Mouse (Mus musculus) CH12.LX (cell line): ENCODE data around the gene Cfap97d1. TPM values are rescaled to one million over a fixed set of nuclear protein-coding genes. Genes with fewer than 3 reads are reported as not detected.
"Not testable (repeated sequence)": the region's sequence is repeated elsewhere in the genome, so short reads cannot be mapped to it uniquely, and the experiment has no call there.

Source experiments
- DNase-seq: peaks from one replicate; pipeline ENCODE4 v3.0.0-alpha.2; 2013; ENCODE audit errors: extremely low read depth
- H3K27ac ChIP-seq: 2 replicates; pipeline ENCODE4 v1.5.1; 2012; ENCODE audit warnings: low read depth, mild to moderate bottlenecking, control low read depth, moderate library complexity; ENCODE audit not compliant: insufficient read depth
- H3K27me3 ChIP-seq: replicated peaks from 2 replicates; pipeline ENCODE3; 2012; ENCODE audit warnings: inconsistent platforms
- H3K36me3 ChIP-seq, 2 experiments: replicated peaks in 1 of 2; 2 replicates each; pipeline versions ENCODE3 to v1.6.1; 2012; ENCODE audit warnings: inconsistent platforms in 1 of 2, low read length in 1 of 2, mild to moderate bottlenecking in 1 of 2, mixed read lengths in 1 of 2, moderate library complexity in 1 of 2; ENCODE audit not compliant: control insufficient read depth in 1 of 2, insufficient read depth in 1 of 2
- H3K4me1 ChIP-seq, 2 experiments: 2 replicates each; pipeline ENCODE4 v1.6.1; 2012; ENCODE audit warnings: inconsistent platforms in 1 of 2, moderate library complexity in 1 of 2; ENCODE audit not compliant: insufficient read depth in 2 of 2, control insufficient read depth in 1 of 2
- H3K4me2 ChIP-seq: 2 replicates; pipeline ENCODE4 v1.6.1; 2012; ENCODE audit warnings: low read depth, mild to moderate bottlenecking, control low read depth; ENCODE audit not compliant: poor library complexity, insufficient read depth, severe bottlenecking
- H3K4me3 ChIP-seq, 3 experiments: fragments of 150-350 bp in 1 of 3; sonication (generic) in 1 of 3; replicated peaks in 1 of 3; 2 replicates each; pipeline versions ENCODE3 to v1.5.1; 2011 to 2012; ENCODE audit warnings: low read depth in 2 of 3, low read length in 2 of 3, mild to moderate bottlenecking in 2 of 3, moderate library complexity in 2 of 3, control low read depth in 1 of 3, improper control_type of control experiment in 1 of 3, inconsistent platforms in 1 of 3, mixed read lengths in 1 of 3; ENCODE audit not compliant: poor library complexity in 1 of 3
- H3K79me2 ChIP-seq: replicated peaks from 2 replicates; pipeline ENCODE4 v1.6.1; 2012; ENCODE audit warnings: mild to moderate bottlenecking, moderate library complexity; ENCODE audit not compliant: control insufficient read depth, poor library complexity, insufficient read depth, severe bottlenecking; ENCODE audit errors: extremely low read depth
- H3K9ac ChIP-seq: 2 replicates; pipeline ENCODE4 v1.6.1; 2012; ENCODE audit warnings: low read depth, mild to moderate bottlenecking, control low read depth, moderate library complexity; ENCODE audit not compliant: insufficient read depth
- H3K9me3 ChIP-seq: replicated peaks from 2 replicates; pipeline ENCODE3; 2012; ENCODE audit warnings: low read length, inconsistent platforms, mixed read lengths
- CTCF ChIP-seq, 2 experiments: IDR thresholded peaks in 1 of 2; conservative IDR thresholded peaks in 1 of 2; 2 replicates each; pipeline ENCODE4 v1.5.1; 2011 to 2012; ENCODE audit warnings: low read depth in 2 of 2, low read length in 2 of 2, improper control_type of control experiment in 1 of 2, inconsistent platforms in 1 of 2, mild to moderate bottlenecking in 1 of 2, moderate library complexity in 1 of 2
- ELF1 ChIP-seq: IDR thresholded peaks from 2 replicates; pipeline ENCODE4 v1.6.1; 2014; ENCODE audit warnings: low read depth, mild to moderate bottlenecking, inconsistent platforms, low read length, improper control_type of control experiment
- EP300 ChIP-seq: IDR thresholded peaks from 2 replicates; pipeline ENCODE4 v1.6.1; 2011; ENCODE audit warnings: low read length, improper control_type of control experiment
- ETS1 ChIP-seq: conservative IDR thresholded peaks from 2 replicates; pipeline ENCODE4 v1.6.1; 2012; ENCODE audit warnings: low read depth, mild to moderate bottlenecking, inconsistent platforms, low read length, improper control_type of control experiment, moderate library complexity
- IRF4 ChIP-seq: IDR thresholded peaks from 2 replicates; pipeline ENCODE4 v1.6.1; 2014; ENCODE audit warnings: low read depth, mild to moderate bottlenecking, inconsistent platforms, low read length, improper control_type of control experiment
- JUN ChIP-seq: IDR thresholded peaks from 2 replicates; pipeline ENCODE4 v1.6.1; 2011; ENCODE audit warnings: low read depth, mild to moderate bottlenecking, low read length, improper control_type of control experiment, moderate library complexity; ENCODE audit not compliant: insufficient read depth
- MAZ ChIP-seq: IDR thresholded peaks from 2 replicates; pipeline ENCODE4 v1.6.1; 2012; ENCODE audit warnings: low read depth, mild to moderate bottlenecking, inconsistent platforms, low read length, improper control_type of control experiment, moderate library complexity
- MEF2A ChIP-seq: IDR thresholded peaks from 2 replicates; pipeline ENCODE4 v1.6.1; 2014; ENCODE audit warnings: low read depth, mild to moderate bottlenecking, inconsistent platforms, low read length, improper control_type of control experiment, borderline replicate concordance
- MXI1 ChIP-seq: IDR thresholded peaks from 2 replicates; pipeline ENCODE4 v1.6.1; 2011; ENCODE audit warnings: mild to moderate bottlenecking, low read depth, low read length, improper control_type of control experiment
- MYC ChIP-seq: IDR thresholded peaks from 2 replicates; pipeline ENCODE4 v1.6.1; 2011; ENCODE audit warnings: low read depth, mild to moderate bottlenecking, improper control_type of control experiment, low read length
- NELFE ChIP-seq: IDR thresholded peaks from 2 replicates; pipeline ENCODE4 v1.6.1; 2011; ENCODE audit warnings: low read depth, low read length, improper control_type of control experiment
- NRF1 ChIP-seq: IDR thresholded peaks from 2 replicates; pipeline ENCODE4 v1.6.1; 2014; ENCODE audit warnings: low read depth, mild to moderate bottlenecking, inconsistent platforms, low read length, improper control_type of control experiment, moderate library complexity
- RAD21 ChIP-seq: IDR thresholded peaks from 2 replicates; pipeline ENCODE4 v1.6.1; 2011; ENCODE audit warnings: low read depth, mild to moderate bottlenecking, low read length, improper control_type of control experiment, moderate library complexity
- SIN3A ChIP-seq: IDR thresholded peaks from 2 replicates; pipeline ENCODE4 v1.6.1; 2012; ENCODE audit warnings: low read length, improper control_type of control experiment, inconsistent platforms
- SMC3 ChIP-seq: IDR thresholded peaks from 2 replicates; pipeline ENCODE4 v1.6.1; 2011; ENCODE audit warnings: low read depth, low read length, improper control_type of control experiment
- TBP ChIP-seq: conservative IDR thresholded peaks from 2 replicates; pipeline ENCODE4 v1.6.1; 2011; ENCODE audit warnings: low read depth, low read length, improper control_type of control experiment
- TCF12 ChIP-seq: IDR thresholded peaks from 2 replicates; pipeline ENCODE4 v1.6.1; 2014; ENCODE audit warnings: low read depth, mild to moderate bottlenecking, inconsistent platforms, low read length, improper control_type of control experiment
- USF1 ChIP-seq: IDR thresholded peaks from 2 replicates; pipeline ENCODE4 v1.6.1; 2014; ENCODE audit warnings: low read depth, mild to moderate bottlenecking, inconsistent platforms, low read length, improper control_type of control experiment
- USF2 ChIP-seq: conservative IDR thresholded peaks from 2 replicates; pipeline ENCODE4 v1.6.1; 2011; ENCODE audit warnings: low read depth, low read length, improper control_type of control experiment
- ZKSCAN1 ChIP-seq: IDR thresholded peaks from 2 replicates; pipeline ENCODE4 v1.6.1; 2012; ENCODE audit warnings: low read depth, inconsistent platforms, low read length, improper control_type of control experiment, borderline replicate concordance
- ZNF384 ChIP-seq: IDR thresholded peaks from 2 replicates; pipeline ENCODE4 v1.6.1; 2012; ENCODE audit warnings: low read depth, low read length, improper control_type of control experiment, inconsistent platforms
- dilution Hi-C: fragments of 300-500 bp; cut with MboI; formaldehyde crosslinking; loops from 2 replicates; pipeline ENCODE4 v1.14.3; 2020; ENCODE audit warnings: low sequenced_read_pairs; ENCODE audit not compliant: extremely low pct_unique_long_range_greater_than_20kb, extremely low pct_ligation_motif_present
- in situ Hi-C: fragments of 300-500 bp; cut with MboI; formaldehyde crosslinking; loops from 3 replicates; pipeline ENCODE4 v1.14.3; 2019; ENCODE audit warnings: low sequenced_read_pairs, low pct_ligation_motif_present, low pct_unique_long_range_greater_than_20kb, mixed read lengths
- polyA plus RNA-seq: library from polyadenylated mRNA; unstranded; fragments of >175 nt; gene quantifications from 2 replicates; pipeline ENCODE4 v1.2.1, GENCODE M21; 2012; ENCODE audit warnings: low read depth; ENCODE audit not compliant: insufficient read length
- total RNA-seq, 2 experiments: library from RNA; depleted of rRNA; stranded (reverse); fragments of 300-350 nt in 1 of 2; fragments of >200 nt in 1 of 2; gene quantifications; 2 replicates each; pipeline ENCODE4 v1.2.3; 2012 to 2014

The Cfap97d1 gene
- total and polyA plus RNA-seq, 3 experiments: not detected

- TF ChIP-seq SIN3A: no peak
- no peak for TF ChIP-seq MXI1
- no peak for TF ChIP-seq RAD21
- TF ChIP-seq CTCF (conservative IDR thresholded peaks at IDR 0.05 in 1 of 2, IDR thresholded peaks at IDR 0.05 in 1 of 2; ENCODE audit: low read depth in 2 of 2, low read length in 2 of 2): no peak
These were observed 1.1 kb upstream of the Cfap97d1 start (continued) for GRCm38 (mm10) chr11:101982981-101983411.

- DNase-seq: peak; percentile 14
- Histone ChIP-seq H3K79me2 (no peaks in the 10 kb centered on the region), H3K27me3 (peaks cover 31% of the 10 kb centered on the region), H3K36me3 (peaks cover 19 to 42% of the 10 kb centered on the region in 2 experiments), H3K4me1 (peaks cover 14 to 40% of the 10 kb centered on the region in 2 experiments), H3K9me3 (no peaks in the 10 kb centered on the region), H3K9ac (no peak overlapping the region), H3K4me2 (peak overlapping the region; percentile 69; the same call in 1 of the 2 replicates), H3K4me3 (peak overlapping the region; percentile 0 to 57 (median 48)), H3K27ac (no peak overlapping the region)
- dilution Hi-C loops (no loop called here), in situ Hi-C loops (no loop called here)
- TF ChIP-seq ZKSCAN1 (peak; percentile 74), RAD21 (no peak), ETS1 (no peak), ELF1 (no peak), USF1 (no peak), TBP (no peak)
These were observed 603 bp upstream of the Cfap97d1 start for GRCm38 (mm10) chr11:101983431-101983921.

DNA sequence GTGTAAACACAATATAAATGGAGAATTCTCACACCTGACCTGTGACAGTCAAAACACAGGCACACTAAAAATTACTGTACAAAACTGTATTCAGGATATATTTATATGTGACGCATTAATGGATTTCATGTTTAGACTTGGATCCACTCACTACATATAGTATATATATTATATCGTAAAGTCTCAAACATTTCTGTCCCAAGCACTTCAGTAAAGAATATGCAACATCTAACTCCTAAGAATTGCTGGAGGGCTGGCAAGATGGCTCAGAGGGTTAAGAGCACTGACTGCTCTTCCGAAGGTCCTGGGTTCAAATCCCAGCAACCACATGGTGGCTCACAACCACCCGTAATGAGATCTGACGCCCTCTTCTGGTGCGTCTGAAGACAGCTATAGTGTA, 1.4 kb downstream of the Cfap97d1 start:
- H3K4me2 ChIP-seq, H3K27ac ChIP-seq, H3K79me2 ChIP-seq, H3K9ac ChIP-seq, dilution Hi-C loops, DNase-seq, H3K9me3 ChIP-seq, H3K4me3 ChIP-seq, in situ Hi-C loops: not testable (repeated sequence)
- peaks cover 14 to 40% of the 10 kb centered on the region in 2 experiments for H3K4me1 ChIP-seq
- TF ChIP-seq CTCF (conservative IDR thresholded peaks at IDR 0.05 in 1 of 2, IDR thresholded peaks at IDR 0.05 in 1 of 2; ENCODE audit: low read depth in 2 of 2, low read length in 2 of 2): peak in 1 of 2 experiments; percentile 20; a peak in 2 of 4 replicates
- peaks cover 48% of the 10 kb centered on the region for H3K27me3 ChIP-seq
- peaks cover 13 to 25% of the 10 kb centered on the region in 2 experiments for H3K36me3 ChIP-seq

GRCm38 (mm10) chr11:101985990-101986389, 1.9 kb downstream of the Cfap97d1 start:
- Histone ChIP-seq H3K27me3 (peaks cover 54% of the 10 kb centered on the region), H3K4me3 (no peak overlapping the region), H3K9me3 (no peaks in the 10 kb centered on the region), H3K79me2 (no peaks in the 10 kb centered on the region), H3K4me2 (peak overlapping the region; percentile 39), H3K4me1 (peaks cover 14 to 40% of the 10 kb centered on the region in 2 experiments), H3K9ac (no peak overlapping the region), H3K36me3 (peaks cover 9 to 19% of the 10 kb centered on the region in 2 experiments), H3K27ac (no peak overlapping the region)
- peak; percentile 87 for DNase-seq
- in situ Hi-C loops: no loop called here
- dilution Hi-C loops: no loop called here
- TF ChIP-seq IRF4: no peak
- TF ChIP-seq SMC3: peak; percentile 87
- no peak for TF ChIP-seq USF2
- TF ChIP-seq MAZ: no peak
- TF ChIP-seq RAD21: peak; percentile 92
- no peak for TF ChIP-seq MYC
- TF ChIP-seq EP300: no peak
- TF ChIP-seq ZNF384: no peak
- TF ChIP-seq ETS1: no peak
- TF ChIP-seq JUN: no peak
- no peak for TF ChIP-seq MEF2A
- TF ChIP-seq NELFE: 0 out of 2 replicates have a peak, but pooled peaks have one; percentile 19
- TF ChIP-seq NRF1: 0 out of 2 replicates have a peak, but pooled peaks have one; percentile 24
- TF ChIP-seq USF1: no peak
- TF ChIP-seq CTCF (conservative IDR thresholded peaks at IDR 0.05 in 1 of 2, IDR thresholded peaks at IDR 0.05 in 1 of 2; ENCODE audit: low read depth in 2 of 2, low read length in 2 of 2): peak; percentile 86 to 98
- TF ChIP-seq TCF12: 0 out of 2 replicates have a peak, but pooled peaks have one; percentile 44
